Mouse (Mus musculus): ENCODE measurements around the gene Mink1. TPM values are rescaled to one million over a fixed set of nuclear protein-coding genes. Genes with fewer than 3 reads are reported as not detected.

Gene Mink1
- polyA plus RNA-seq, 1 experiment from 2014 or later = 14.6 TPM

DNA sequence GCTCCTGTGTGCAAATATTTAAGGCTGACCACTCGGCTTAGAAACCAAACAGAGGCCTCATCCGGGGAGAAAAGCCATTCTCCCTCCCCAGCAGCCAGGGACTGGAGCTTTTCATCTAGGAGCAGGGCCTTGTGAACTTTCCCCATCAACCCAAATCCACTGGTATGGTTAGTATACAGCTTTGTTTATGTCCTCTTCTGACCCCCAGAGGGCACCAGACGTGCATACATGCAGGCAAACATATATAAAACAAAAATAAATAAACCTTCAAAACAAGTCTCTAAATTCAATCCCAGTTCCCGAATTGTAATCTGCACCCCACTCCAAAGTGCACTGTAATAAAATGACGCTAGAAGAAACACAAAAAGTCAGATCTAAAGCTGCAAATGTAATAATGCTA is 66.9 kb downstream of the Mink1 start:
- Histone ChIP-seq H3K4me3 (no peak overlapping the region), H3K27me3 (ENCODE audit: insufficient read depth, poor library complexity, severe bottlenecking) (no peaks in the 10 kb centered on the region), H3K9me3 (no peaks in the 10 kb centered on the region), H3K36me3 (no peaks in the 10 kb centered on the region), H3K4me1 (replicated peaks) (no peaks in the 10 kb centered on the region), H3K27ac (no peak overlapping the region)
- 63% methylated on average over 5 of the region's 5 CpGs for WGBS
- DNase-seq (ENCODE audit: low spot score) = no peak

GRCm38 (mm10) chr11:70630129-70630528 is 67.4 kb downstream of the Mink1 start:
- H3K27ac ChIP-seq = no peak overlapping the region
- no peaks in the 10 kb centered on the region for H3K36me3 ChIP-seq
- H3K9me3 ChIP-seq = no peaks in the 10 kb centered on the region
- no peak for DNase-seq (ENCODE audit: low spot score)
- no peaks in the 10 kb centered on the region for H3K27me3 ChIP-seq (ENCODE audit: insufficient read depth, poor library complexity, severe bottlenecking)
- no peaks in the 10 kb centered on the region for H3K4me1 ChIP-seq (replicated peaks)
- 71% methylated on average over 7 of the region's 7 CpGs for WGBS
- no peak overlapping the region for H3K4me3 ChIP-seq

DNA sequence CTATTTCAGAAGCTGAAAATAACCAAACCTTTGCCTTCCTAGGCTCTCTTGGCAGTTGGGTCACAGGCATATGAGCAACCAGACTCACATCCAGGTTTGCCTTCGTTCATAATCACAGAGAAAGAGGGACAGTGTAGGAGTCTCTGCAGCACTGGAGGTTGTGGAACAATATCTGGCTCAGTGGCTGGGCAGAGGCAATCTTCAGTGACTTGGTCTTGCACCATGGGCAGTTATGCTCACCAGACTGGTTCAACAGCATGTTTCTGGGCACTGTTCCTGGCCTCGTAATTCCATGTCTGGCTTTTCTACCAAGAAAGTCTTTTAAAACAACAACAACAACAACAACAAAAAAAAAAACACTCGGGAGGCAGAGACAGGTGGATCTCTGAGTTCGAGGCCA is 72.9 kb downstream of the Mink1 start:
- H3K27me3 ChIP-seq (ENCODE audit: insufficient read depth, poor library complexity, severe bottlenecking) = no peaks in the 10 kb centered on the region
- H3K27ac ChIP-seq = no peak overlapping the region
- H3K4me3 ChIP-seq = no peak overlapping the region
- no peaks in the 10 kb centered on the region for H3K36me3 ChIP-seq
- WGBS = 84% methylated on average over 4 of the region's 4 CpGs
- no peaks in the 10 kb centered on the region for H3K4me1 ChIP-seq (replicated peaks)
- no peak for DNase-seq (ENCODE audit: low spot score)
- no peaks in the 10 kb centered on the region for H3K9me3 ChIP-seq

DNA sequence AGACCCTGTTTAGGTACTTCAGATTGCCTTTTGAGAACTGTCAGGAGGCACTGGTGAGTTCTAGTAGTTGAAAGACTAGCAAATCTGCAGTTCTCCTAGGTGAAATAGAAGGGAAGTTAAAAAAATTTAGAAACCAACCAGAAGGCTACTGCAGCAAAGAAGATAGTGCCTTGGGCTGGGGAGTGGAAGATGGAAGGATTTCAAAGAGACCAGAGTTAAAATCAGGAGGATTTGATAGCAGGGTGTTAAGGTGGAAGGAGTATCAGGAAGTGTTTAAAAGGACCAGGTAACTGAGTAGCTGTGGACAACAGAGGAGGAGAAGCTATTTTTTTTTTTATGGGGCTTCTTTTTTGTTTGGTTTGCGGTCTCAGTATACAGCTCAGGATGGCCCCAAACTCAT is 75.1 kb downstream of the Mink1 start:
- no peak for DNase-seq (ENCODE audit: low spot score)
- H3K9me3 ChIP-seq = no peaks in the 10 kb centered on the region
- WGBS = 94% methylated on average over 1 of the region's 1 CpGs
- H3K27me3 ChIP-seq (ENCODE audit: insufficient read depth, poor library complexity, severe bottlenecking) = no peaks in the 10 kb centered on the region
- no peak overlapping the region for H3K4me3 ChIP-seq
- no peak overlapping the region for H3K27ac ChIP-seq
- peaks cover 2% of the 10 kb centered on the region for H3K36me3 ChIP-seq
- H3K4me1 ChIP-seq (replicated peaks) = no peaks in the 10 kb centered on the region

DNA sequence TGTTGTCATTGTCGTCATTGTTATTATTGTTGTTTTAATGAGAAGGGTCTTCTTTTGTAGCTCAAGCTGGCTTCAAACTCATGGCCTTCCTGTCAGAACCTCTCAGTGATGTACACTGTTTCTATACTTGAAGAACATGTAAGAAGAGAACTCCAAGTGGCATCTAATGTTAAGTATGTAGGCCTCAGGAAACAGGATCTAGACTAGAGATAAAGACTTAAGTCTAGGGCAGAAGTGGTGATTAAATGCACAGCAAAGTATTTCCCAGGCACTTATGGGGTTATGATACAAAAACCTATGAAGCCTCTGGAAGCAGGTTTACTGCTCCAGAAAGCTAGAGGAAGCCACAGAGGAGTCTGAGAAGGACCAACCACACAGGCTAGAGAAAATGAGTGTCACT is 75.6 kb downstream of the Mink1 start:
- WGBS = 88% methylated on average over 1 of the region's 1 CpGs
- Histone ChIP-seq H3K36me3 (peaks cover 8% of the 10 kb centered on the region), H3K27ac (no peak overlapping the region), H3K4me1 (replicated peaks) (no peaks in the 10 kb centered on the region), H3K9me3 (no peaks in the 10 kb centered on the region), H3K4me3 (no peak overlapping the region), H3K27me3 (ENCODE audit: insufficient read depth, poor library complexity, severe bottlenecking) (no peaks in the 10 kb centered on the region)
- DNase-seq (ENCODE audit: low spot score) = no peak

DNA sequence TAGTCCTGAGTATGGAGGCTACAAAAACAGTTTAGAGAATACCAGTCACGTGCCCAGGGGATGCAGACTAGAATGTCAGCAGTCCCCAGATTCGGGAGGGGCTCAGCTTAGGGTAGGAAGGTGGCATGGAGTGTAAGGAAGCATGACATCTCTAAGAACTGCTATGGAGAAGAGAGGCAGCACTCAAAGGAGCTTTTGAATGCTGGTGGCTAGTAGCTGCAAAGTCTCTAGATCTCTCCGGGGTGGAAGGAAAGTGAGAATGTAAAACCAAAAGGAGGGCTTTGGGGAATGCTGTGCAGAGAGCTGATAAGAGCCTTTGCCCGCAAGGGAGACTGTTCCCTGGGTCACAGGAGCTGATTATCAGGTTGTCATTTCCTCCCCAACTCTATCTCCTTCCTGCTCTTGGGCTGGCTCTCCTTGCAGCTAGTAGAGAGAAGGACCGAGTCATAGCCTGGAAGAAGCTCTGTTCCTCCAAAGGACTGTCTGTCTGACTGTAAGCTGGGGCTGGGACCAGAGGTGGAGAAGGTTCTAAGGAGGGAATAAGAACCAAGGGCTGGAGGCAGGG is 76.1 kb downstream of the Mink1 start, which contains the start of gene Gp1ba:
TSS of gene Gp1ba (plus strand) at position 409 of the 565 bp plus-strand sequence.
- 41% methylated on average over 5 of the region's 5 CpGs for WGBS
- no peak within 1 kb of the TSS for H3K27ac ChIP-seq
- no peaks in the 10 kb centered on the region for H3K27me3 ChIP-seq (ENCODE audit: insufficient read depth, poor library complexity, severe bottlenecking)
- no peak for DNase-seq (ENCODE audit: low spot score)
- H3K36me3 ChIP-seq = peaks cover 13% of the 10 kb centered on the region
- H3K9me3 ChIP-seq = no peaks in the 10 kb centered on the region
- H3K4me1 ChIP-seq (replicated peaks) = no peaks in the 10 kb centered on the region
- H3K4me3 ChIP-seq = no peak within 1 kb of the TSS

- Histone ChIP-seq H3K36me3 (peaks cover 25% of the 10 kb centered on the region), H3K9me3 (no peaks in the 10 kb centered on the region), H3K27ac (no peak overlapping the region), H3K4me1 (replicated peaks) (peaks cover 3% of the 10 kb centered on the region; the same call in 1 of the 2 replicates), H3K27me3 (ENCODE audit: insufficient read depth, poor library complexity, severe bottlenecking) (no peaks in the 10 kb centered on the region), H3K4me3 (no peak overlapping the region)
- no peak for DNase-seq (ENCODE audit: low spot score)
- 87% methylated on average over 8 of the region's 8 CpGs for WGBS
These were observed 77.3 kb downstream of the Mink1 start for GRCm38 (mm10) chr11:70639976-70640375.

GRCm38 (mm10) chr11:70641241-70641640 is 78.6 kb downstream of the Mink1 start:
- H3K9me3 ChIP-seq = no peaks in the 10 kb centered on the region
- no peak for DNase-seq (ENCODE audit: low spot score)
- peaks cover 33% of the 10 kb centered on the region for H3K36me3 ChIP-seq
- 85% methylated on average over 7 of the region's 7 CpGs for WGBS
- H3K4me1 ChIP-seq (replicated peaks) = peaks cover 16% of the 10 kb centered on the region
- H3K4me3 ChIP-seq = no peak overlapping the region
- no peaks in the 10 kb centered on the region for H3K27me3 ChIP-seq (ENCODE audit: insufficient read depth, poor library complexity, severe bottlenecking)
- H3K27ac ChIP-seq = no peak overlapping the region

GRCm38 (mm10) chr11:70643051-70643450 is 80.4 kb downstream of the Mink1 start:
- H3K4me3 ChIP-seq = no peak overlapping the region
- peaks cover 24% of the 10 kb centered on the region for H3K4me1 ChIP-seq (replicated peaks)
- H3K9me3 ChIP-seq = no peaks in the 10 kb centered on the region
- H3K27me3 ChIP-seq (ENCODE audit: insufficient read depth, poor library complexity, severe bottlenecking) = no peaks in the 10 kb centered on the region
- DNase-seq (ENCODE audit: low spot score) = no peak
- no peak overlapping the region for H3K27ac ChIP-seq
- peaks cover 33% of the 10 kb centered on the region for H3K36me3 ChIP-seq
- 90% methylated on average over 6 of the region's 6 CpGs for WGBS

- no peak overlapping the region for H3K27ac ChIP-seq
- no peaks in the 10 kb centered on the region for H3K9me3 ChIP-seq
- no peak overlapping the region for H3K4me3 ChIP-seq
- peaks cover 40% of the 10 kb centered on the region for H3K4me1 ChIP-seq (replicated peaks)
- H3K27me3 ChIP-seq (ENCODE audit: insufficient read depth, poor library complexity, severe bottlenecking) = no peaks in the 10 kb centered on the region
- 96% methylated on average over 8 of the region's 8 CpGs for WGBS
- no peak for DNase-seq (ENCODE audit: low spot score)
- H3K36me3 ChIP-seq = peaks cover 46% of the 10 kb centered on the region
These were observed 82.0 kb downstream of the Mink1 start for GRCm38 (mm10) chr11:70644564-70645103.

- H3K9me3 ChIP-seq = no peaks in the 10 kb centered on the region
- H3K36me3 ChIP-seq = peaks cover 56% of the 10 kb centered on the region
- H3K27ac ChIP-seq = peak overlapping the region; percentile 92
- H3K4me3 ChIP-seq = peak overlapping the region; percentile 86
- DNase-seq (ENCODE audit: low spot score) = no peak
- peaks cover 46% of the 10 kb centered on the region for H3K4me1 ChIP-seq (replicated peaks)
- H3K27me3 ChIP-seq (ENCODE audit: insufficient read depth, poor library complexity, severe bottlenecking) = no peaks in the 10 kb centered on the region
- WGBS = 91% methylated on average over 12 of the region's 12 CpGs
These were observed 83.0 kb downstream of the Mink1 start for GRCm38 (mm10) chr11:70645461-70646258.

- Histone ChIP-seq H3K27me3 (ENCODE audit: insufficient read depth, poor library complexity, severe bottlenecking) (no peaks in the 10 kb centered on the region), H3K9me3 (no peaks in the 10 kb centered on the region), H3K36me3 (peaks cover 62% of the 10 kb centered on the region), H3K4me3 (peak overlapping the region; percentile 86), H3K27ac (peak overlapping the region; percentile 92), H3K4me1 (replicated peaks) (peaks cover 52% of the 10 kb centered on the region)
- 22% methylated on average over 3 of the region's 3 CpGs for WGBS
- DNase-seq (ENCODE audit: low spot score) = no peak
These were observed 83.5 kb downstream of the Mink1 start for GRCm38 (mm10) chr11:70646259-70646555.
